Mouse (Mus musculus): ENCODE measurements at regions not wholly inside any gene's neighbourhood (a gene's known extent, or its start where the extent isn't known, plus 50 kb on each side); places are given as distances from the start of the nearest gene placed in this dataset.
A peak's percentile ranks its signal among the peaks of the same experiment; 100 is the strongest.

DNA sequence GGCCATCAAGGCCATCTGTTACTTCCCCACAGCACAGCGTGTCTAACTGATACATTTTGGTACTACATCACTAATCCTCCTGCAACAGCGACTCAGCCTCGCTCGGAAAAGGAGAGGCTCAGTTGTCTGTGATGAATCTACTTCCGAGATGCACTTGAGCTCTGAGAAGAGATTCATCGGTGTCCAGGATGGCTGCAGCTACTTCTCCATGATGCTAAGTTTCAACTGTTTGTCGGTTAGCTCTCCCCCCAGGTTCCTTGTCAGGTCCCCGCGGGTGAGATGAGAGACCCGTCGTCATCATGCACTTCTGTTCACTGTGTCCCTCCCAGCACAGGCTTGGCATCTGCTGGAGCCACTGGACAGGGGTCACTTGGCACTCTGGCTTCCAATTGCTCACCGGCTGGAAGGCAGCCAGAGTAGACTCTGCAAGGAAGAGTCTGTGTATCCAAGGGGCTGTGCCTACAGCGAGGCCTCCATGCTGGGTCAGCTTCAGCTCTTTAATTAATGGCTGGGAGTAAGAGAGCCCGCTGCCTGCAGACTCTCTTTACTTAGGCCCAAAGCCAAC, 91.5 kb upstream of the Sfswap start:
- TF ChIP-seq CTCF (IDR thresholded peaks at IDR 0.05; ENCODE audit: extremely low read depth, insufficient read length, insufficient replicate concordance, low read depth, low read length), result no peak
- no peak for TF ChIP-seq POLR2A (IDR thresholded peaks at IDR 0.05; ENCODE audit: low read depth, low read length)
- 61% methylated on average over 14 of the region's 14 CpGs for WGBS
- H3K4me3 ChIP-seq (ENCODE audit: low read depth, low read length), result no peak overlapping the region

DNA sequence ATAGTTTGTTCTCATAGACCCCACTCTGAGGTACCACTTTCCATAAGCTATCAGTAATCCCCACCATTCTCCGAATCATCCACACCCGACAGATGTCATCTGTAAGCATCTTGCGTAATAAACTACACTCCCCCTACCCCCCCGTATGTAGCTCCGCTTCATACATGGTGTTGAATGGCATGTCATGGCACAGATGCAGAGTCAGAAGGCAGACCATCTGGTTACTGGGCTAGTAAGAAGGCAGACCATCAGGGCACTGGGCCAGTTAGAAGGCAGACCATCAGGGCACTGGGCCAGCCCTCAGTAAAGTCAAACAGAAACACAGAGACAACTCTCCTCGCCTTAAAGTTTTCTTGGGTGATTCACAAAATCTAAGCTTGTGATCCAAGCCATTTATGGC, 88.9 kb upstream of the Sfswap start:
- Histone ChIP-seq H3K4me3 (ENCODE audit: low read depth, low read length) (no peak overlapping the region), H3K4me1 (ENCODE audit: control insufficient read depth, insufficient read depth, insufficient read length, low read length) (no peaks in the 10 kb centered on the region), H3K36me3 (ENCODE audit: control insufficient read depth, insufficient read depth, low read length) (no peaks in the 10 kb centered on the region), H3K27me3 (ENCODE audit: control insufficient read depth, insufficient read depth, low read length) (no peaks in the 10 kb centered on the region), H3K27ac (ENCODE audit: insufficient read depth, low read depth, low read length) (no peak overlapping the region)
- WGBS, result 88% methylated on average over 6 of the region's 6 CpGs
- no peak for TF ChIP-seq CTCF (IDR thresholded peaks at IDR 0.05; ENCODE audit: extremely low read depth, insufficient read length, insufficient replicate concordance, low read depth, low read length)
- TF ChIP-seq POLR2A (IDR thresholded peaks at IDR 0.05; ENCODE audit: low read depth, low read length), result no peak

More for the DNA sequence above, 91.5 kb upstream of the Sfswap start:
- Histone ChIP-seq H3K27ac (ENCODE audit: insufficient read depth, low read depth, low read length) (no peak overlapping the region; the same call in 1 of the 2 replicates), H3K4me1 (ENCODE audit: control insufficient read depth, insufficient read depth, insufficient read length, low read length) (no peaks in the 10 kb centered on the region), H3K27me3 (ENCODE audit: control insufficient read depth, insufficient read depth, low read length) (no peaks in the 10 kb centered on the region), H3K36me3 (ENCODE audit: control insufficient read depth, insufficient read depth, low read length) (no peaks in the 10 kb centered on the region)

- no peaks in the 10 kb centered on the region for H3K27me3 ChIP-seq (ENCODE audit: control insufficient read depth, insufficient read depth, low read length)
- 18% methylated on average over 12 of the region's 12 CpGs for WGBS
- peak overlapping the region; percentile 81 for H3K27ac ChIP-seq (ENCODE audit: insufficient read depth, low read depth, low read length)
- TF ChIP-seq CTCF (IDR thresholded peaks at IDR 0.05; ENCODE audit: extremely low read depth, insufficient read length, insufficient replicate concordance, low read depth, low read length) (no peak), POLR2A (IDR thresholded peaks at IDR 0.05; ENCODE audit: low read depth, low read length) (no peak)
- H3K4me1 ChIP-seq (ENCODE audit: control insufficient read depth, insufficient read depth, insufficient read length, low read length), result no peaks in the 10 kb centered on the region
- H3K4me3 ChIP-seq (ENCODE audit: low read depth, low read length), result 0 out of 2 replicates have a peak overlapping the region, but pooled peaks have one; percentile 22
- H3K36me3 ChIP-seq (ENCODE audit: control insufficient read depth, insufficient read depth, low read length), result no peaks in the 10 kb centered on the region
These were observed 85.9 kb upstream of the Sfswap start for GRCm38 (mm10) chr5:129414960-129415706.

GRCm38 (mm10) chr5:129416425-129416824, 84.6 kb upstream of the Sfswap start:
- 38% methylated on average over 3 of the region's 3 CpGs for WGBS
- H3K27ac ChIP-seq (ENCODE audit: insufficient read depth, low read depth, low read length), result peak overlapping the region; percentile 86

DNA sequence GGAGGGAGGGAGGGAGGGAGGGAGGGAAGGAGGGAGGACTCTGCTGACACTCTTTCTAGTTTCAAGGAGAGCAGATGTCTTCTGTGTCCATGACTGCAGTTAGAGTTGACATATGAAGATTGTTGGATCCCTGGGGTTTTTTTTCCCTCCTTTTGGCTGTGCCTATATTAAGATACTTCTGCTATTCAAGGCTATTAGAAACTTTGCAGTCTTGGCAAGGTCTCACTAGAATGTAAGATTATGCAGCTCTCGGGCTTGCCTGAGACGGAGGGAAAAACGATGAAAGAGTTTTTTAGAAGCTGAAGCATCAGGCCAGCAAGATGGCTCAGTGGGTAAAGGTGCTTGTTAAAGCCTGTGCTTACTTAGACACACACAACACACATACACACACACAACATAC, 83.5 kb upstream of the Sfswap start:
- Histone ChIP-seq H3K27me3 (ENCODE audit: control insufficient read depth, insufficient read depth, low read length) (no peaks in the 10 kb centered on the region), H3K4me3 (ENCODE audit: low read depth, low read length) (no peak overlapping the region), H3K4me1 (ENCODE audit: control insufficient read depth, insufficient read depth, insufficient read length, low read length) (no peaks in the 10 kb centered on the region), H3K36me3 (ENCODE audit: control insufficient read depth, insufficient read depth, low read length) (no peaks in the 10 kb centered on the region), H3K27ac (ENCODE audit: insufficient read depth, low read depth, low read length) (peak overlapping the region; percentile 25; the same call in 1 of the 2 replicates)
- WGBS, result 63% methylated on average over 3 of the region's 3 CpGs
- TF ChIP-seq POLR2A (IDR thresholded peaks at IDR 0.05; ENCODE audit: low read depth, low read length) (no peak), CTCF (IDR thresholded peaks at IDR 0.05; ENCODE audit: extremely low read depth, insufficient read length, insufficient replicate concordance, low read depth, low read length) (no peak)

More at GRCm38 (mm10) chr5:129416425-129416824, 84.6 kb upstream of the Sfswap start:
- no peaks in the 10 kb centered on the region for H3K27me3 ChIP-seq (ENCODE audit: control insufficient read depth, insufficient read depth, low read length)
- H3K4me3 ChIP-seq (ENCODE audit: low read depth, low read length), result no peak overlapping the region
- TF ChIP-seq CTCF (IDR thresholded peaks at IDR 0.05; ENCODE audit: extremely low read depth, insufficient read length, insufficient replicate concordance, low read depth, low read length), result no peak
- no peak for TF ChIP-seq POLR2A (IDR thresholded peaks at IDR 0.05; ENCODE audit: low read depth, low read length)
- H3K4me1 ChIP-seq (ENCODE audit: control insufficient read depth, insufficient read depth, insufficient read length, low read length), result no peaks in the 10 kb centered on the region
- H3K36me3 ChIP-seq (ENCODE audit: control insufficient read depth, insufficient read depth, low read length), result no peaks in the 10 kb centered on the region

DNA sequence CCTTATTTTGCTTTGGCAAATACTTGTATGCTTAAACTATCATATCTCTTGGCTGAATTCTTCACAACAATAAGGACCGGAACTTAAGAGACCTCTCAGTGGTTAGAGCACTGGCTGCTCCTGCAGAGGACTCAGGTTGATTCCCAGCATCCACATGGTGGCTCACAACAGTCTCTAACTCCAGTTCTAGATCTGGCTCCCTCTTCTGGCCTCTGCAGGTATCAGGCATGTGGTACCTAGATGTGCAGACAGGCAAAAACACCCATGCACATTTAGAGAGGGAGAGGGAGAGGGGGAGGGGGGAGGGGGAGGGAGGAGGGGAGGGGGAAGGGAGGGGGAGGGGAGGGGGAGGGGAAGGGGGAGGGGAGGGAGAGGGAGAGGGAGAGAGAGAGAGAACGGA, 80.0 kb upstream of the Sfswap start:
- 87% methylated on average over 2 of the region's 2 CpGs for WGBS
- Histone ChIP-seq H3K4me1 (ENCODE audit: control insufficient read depth, insufficient read depth, insufficient read length, low read length) (no peaks in the 10 kb centered on the region), H3K27ac (ENCODE audit: insufficient read depth, low read depth, low read length) (no peak overlapping the region), H3K4me3 (ENCODE audit: low read depth, low read length) (no peak overlapping the region), H3K27me3 (ENCODE audit: control insufficient read depth, insufficient read depth, low read length) (no peaks in the 10 kb centered on the region), H3K36me3 (ENCODE audit: control insufficient read depth, insufficient read depth, low read length) (no peaks in the 10 kb centered on the region)
- TF ChIP-seq POLR2A (IDR thresholded peaks at IDR 0.05; ENCODE audit: low read depth, low read length), result no peak
- TF ChIP-seq CTCF (IDR thresholded peaks at IDR 0.05; ENCODE audit: extremely low read depth, insufficient read length, insufficient replicate concordance, low read depth, low read length), result no peak

- H3K27ac ChIP-seq (ENCODE audit: insufficient read depth, low read depth, low read length), result no peak overlapping the region
- no peaks in the 10 kb centered on the region for H3K4me1 ChIP-seq (ENCODE audit: control insufficient read depth, insufficient read depth, insufficient read length, low read length)
- no peaks in the 10 kb centered on the region for H3K36me3 ChIP-seq (ENCODE audit: control insufficient read depth, insufficient read depth, low read length)
- TF ChIP-seq CTCF (IDR thresholded peaks at IDR 0.05; ENCODE audit: extremely low read depth, insufficient read length, insufficient replicate concordance, low read depth, low read length) (no peak), POLR2A (IDR thresholded peaks at IDR 0.05; ENCODE audit: low read depth, low read length) (no peak)
- H3K27me3 ChIP-seq (ENCODE audit: control insufficient read depth, insufficient read depth, low read length), result no peaks in the 10 kb centered on the region
- no peak overlapping the region for H3K4me3 ChIP-seq (ENCODE audit: low read depth, low read length)
These were observed 71.1 kb upstream of the Sfswap start for GRCm38 (mm10) chr5:129429897-129430296.
